Mouse (Mus musculus) c-Kit-positive CD71-positive TER-119-negative erythroid progenitor cells, embryonic 14.5 days (primary cell): ENCODE measurements at regions not wholly inside any gene's neighbourhood (a gene's known extent, or its start where the extent isn't known, plus 50 kb on each side); places are given as distances from the start of the nearest gene placed in this dataset.

Experiments
- DNase-seq: peaks from one replicate; pipeline ENCODE4 v3.0.0-alpha.2; 2013; ENCODE audit warnings: low read depth

DNA sequence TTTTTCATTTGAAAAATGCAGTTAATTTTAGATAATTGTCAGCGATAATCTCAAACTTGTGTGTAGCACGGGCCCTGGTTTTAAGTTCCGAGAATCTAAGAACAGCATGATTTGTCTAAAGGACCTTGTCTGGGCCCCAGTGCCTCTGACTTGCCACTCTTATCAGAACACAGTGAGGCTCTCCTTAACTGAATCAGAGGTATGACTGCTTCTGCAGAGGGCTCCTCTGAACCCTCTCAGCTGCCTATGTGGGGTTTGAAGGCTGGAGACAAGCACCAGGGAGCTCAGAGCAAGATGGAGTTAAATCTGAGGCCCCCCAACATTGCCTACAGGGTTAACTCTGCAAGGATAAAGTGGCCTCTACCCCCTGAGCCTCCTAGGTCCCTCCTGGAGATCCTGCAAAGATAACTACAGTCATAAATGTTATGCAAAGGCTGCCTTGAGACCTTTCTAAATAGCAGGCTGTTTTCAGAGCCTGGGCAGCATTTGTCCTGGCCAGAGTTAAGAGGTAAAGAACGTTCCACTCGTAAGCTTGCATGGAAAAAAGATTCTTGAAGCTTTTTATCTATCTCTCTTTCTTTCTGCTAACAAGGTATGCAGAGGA, 118.4 kb upstream of the Maf start:
- no peak for DNase-seq

DNA sequence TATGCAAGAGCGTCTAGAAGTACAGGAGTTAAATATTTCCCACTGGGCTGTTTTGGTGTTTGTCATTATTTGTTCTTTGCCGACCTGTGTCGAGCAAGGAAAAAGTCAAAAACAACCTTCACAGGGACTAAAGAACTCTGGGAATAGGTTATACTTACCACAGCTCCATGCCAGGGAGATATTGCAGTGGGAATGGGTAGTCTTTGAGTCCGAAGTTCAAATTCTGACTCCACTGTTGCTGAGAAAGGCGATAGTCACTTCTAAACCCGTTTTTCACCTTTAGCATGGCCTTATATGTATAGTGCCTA, 116.8 kb upstream of the Maf start:
- DNase-seq, result no peak

DNA sequence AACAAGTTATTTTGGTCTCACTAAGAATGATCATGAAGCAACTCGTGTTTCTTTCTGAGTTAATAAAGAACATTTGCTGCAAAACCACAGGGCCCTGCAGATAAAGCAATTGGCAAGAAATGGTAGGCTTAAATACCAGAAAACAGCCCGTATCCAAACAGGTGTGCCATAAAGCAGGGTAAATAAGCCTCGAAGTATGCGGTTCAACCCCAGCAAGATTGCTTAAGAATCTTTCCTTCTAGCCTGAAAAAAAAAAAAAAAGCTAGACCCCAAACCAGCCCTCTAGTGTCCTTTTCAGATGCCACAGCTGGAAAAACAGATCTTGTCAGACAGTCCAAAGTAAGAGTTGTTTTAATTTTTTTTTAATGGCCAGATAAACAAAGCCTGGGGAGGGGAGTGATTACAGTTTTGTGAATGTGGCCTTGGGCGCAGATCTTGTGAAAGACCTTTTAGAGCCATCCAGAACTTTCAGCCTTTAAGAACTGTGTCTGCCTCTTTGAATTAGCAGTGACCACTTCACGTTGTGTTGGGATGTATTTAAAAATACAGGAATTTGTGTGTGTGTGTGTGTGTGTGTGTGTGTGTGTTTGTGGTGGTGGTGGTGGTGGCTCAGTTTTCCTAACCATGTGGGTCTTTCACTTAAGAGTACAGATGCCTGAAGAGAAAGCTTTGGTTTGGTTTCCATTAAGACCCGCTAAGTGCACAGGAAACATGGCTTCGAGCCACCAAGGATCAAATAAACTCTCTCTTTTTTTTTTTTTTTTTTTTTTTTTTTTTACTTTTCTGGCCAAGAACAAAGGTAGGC, 116.3 kb upstream of the Maf start:
- DNase-seq, result no peak

DNA sequence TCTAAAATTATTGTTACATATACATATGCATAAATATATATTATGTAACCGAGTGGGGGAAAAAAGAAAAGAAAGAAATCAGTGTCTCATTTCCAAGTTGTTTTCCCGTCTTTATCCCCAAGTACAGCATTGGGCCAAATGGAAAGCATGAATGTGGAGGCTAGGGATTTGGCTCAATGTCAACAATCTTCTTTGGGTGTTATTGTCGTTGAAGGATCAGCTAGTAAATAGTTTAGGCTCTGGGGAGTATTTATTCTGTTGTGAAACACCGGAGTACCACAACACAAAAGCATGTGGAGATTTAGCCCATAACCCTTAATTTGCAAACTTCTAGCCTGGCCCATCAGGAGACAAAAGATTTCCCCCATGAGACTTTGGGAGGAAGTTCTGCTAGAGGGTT, 105.8 kb upstream of the Maf start:
- DNase-seq, result no peak

DNA sequence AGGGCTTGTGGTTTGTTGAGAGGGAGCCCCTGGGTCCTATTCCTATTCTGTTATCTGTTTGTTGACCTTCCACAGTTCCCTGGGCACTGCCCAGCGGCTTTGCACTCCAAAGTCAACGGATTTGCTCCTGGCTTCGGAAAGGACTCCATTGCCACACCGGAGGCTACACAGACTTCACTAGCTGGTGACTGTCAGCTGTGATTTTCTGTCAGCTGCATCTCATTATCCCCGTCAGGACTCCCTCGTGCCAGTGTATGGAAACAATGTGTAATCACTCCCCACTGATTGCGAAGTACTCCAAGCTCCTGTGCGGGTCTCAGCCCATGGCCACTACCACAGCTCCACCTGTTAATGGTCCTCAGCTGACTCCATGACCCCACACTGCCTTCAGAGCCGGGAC, 99.0 kb upstream of the Maf start:
- no peak for DNase-seq

DNA sequence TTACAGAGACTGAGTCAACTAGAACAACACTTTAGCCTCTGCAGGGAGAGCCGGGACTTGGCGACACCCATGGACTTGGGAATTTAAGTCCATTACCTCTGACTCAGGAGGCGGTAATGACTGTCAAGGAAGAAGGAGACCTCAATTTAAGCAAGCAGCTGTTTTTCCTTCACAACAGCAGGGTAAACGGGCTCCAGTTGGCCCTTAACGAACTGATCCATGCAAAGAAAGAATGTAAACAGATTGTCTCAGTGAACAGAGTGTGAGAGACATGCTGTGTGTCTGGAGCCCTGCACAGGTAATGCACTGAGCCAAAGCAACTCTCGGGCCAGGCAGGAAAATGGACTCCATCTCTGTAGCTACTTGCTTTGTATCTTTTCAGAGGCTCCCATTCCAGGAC, 98.5 kb upstream of the Maf start:
- no peak for DNase-seq

DNA sequence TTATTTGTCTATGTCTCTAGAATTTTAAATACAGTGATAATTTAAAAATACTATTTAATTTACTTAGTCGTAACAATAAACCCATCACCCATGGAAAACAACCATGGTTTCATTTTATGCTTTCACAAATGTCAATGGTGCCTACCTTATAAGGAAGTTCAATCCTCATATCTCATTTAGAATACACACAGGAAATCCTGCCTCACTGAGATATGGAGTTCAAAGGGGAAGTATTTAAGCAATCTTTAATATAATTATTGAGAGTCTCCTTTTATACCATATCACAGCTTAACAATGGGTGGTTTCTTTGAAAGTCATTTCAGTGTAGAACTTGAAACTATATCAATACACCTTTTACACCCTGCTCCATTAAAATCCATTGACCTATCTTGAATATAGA, 86.0 kb upstream of the Maf start:
- no peak for DNase-seq

DNA sequence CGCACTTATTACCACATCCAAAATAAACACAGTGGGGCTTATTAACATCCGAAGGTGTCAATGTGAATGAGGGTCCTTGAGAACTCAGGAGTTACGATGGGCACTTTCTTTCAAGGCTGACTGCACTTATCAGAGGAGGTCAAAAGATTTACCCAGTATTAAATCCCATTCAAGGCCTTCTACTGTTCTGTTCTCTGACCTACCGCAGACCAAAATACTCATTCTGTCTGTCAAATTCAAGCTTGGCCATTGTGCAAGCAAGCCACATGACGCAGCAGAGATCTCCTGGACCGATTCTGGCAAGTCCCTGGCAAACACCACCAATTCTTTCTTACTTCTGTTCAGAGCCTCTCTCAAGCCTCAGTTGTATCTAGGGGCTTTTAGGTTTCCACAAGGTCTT, 80.8 kb upstream of the Maf start:
- no peak for DNase-seq

DNA sequence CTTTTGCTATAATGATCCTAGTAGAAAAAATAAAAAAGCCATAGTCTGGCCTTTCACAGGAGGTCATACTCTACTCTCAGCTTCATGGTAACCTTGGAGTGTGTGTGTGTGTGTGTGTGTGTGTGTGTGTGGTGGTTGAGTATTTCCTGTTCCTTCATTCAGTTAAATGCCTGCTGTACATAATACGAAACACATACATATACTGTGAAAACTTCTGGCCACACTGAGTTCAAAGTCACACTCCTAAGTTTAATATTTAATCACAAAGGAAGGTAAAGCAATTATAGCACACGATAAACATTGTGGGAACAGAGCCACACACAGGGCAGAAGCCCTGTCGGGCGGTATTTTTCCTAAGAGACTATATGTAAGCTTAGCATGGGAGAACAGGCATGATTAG, 78.6 kb upstream of the Maf start:
- no peak for DNase-seq

DNA sequence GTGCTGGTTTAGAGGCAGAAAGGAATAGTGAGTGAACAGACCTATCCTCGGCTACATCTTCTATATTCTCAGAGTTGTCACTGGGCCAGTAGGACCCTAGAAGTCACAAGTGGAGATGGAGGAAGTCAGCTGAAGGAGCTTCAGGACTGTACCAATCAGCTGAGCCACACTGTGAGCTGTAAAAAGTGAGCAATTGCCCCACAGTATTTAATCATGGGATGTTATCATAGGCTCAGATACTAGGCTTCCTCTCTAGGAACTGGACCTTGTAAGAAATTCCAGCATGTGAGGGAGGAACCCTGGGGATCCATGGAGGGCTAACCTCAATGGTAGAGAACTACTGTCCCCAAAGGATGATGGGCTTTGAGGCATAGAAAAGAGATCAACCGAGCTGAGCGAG, 78.2 kb upstream of the Maf start:
- DNase-seq, result no peak

DNA sequence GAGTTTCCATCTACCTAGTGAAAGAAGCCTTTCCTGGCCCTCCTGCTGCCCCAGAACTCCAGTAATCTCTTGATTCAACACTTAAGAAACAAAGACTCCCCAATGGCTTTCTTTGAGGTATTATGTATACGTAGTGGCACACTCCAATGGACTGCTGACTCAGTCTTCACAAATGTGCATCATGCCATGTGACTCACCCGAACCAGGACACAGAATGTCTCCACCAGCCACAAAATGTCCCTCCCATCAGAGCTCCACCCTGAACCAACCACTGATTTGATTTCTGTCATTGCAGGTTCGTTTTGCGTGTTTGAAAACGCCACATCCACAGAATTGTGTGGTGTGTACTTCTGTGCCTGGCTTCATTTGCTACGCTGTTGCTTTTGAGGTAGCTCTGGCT, 75.8 kb upstream of the Maf start:
- no peak for DNase-seq

DNA sequence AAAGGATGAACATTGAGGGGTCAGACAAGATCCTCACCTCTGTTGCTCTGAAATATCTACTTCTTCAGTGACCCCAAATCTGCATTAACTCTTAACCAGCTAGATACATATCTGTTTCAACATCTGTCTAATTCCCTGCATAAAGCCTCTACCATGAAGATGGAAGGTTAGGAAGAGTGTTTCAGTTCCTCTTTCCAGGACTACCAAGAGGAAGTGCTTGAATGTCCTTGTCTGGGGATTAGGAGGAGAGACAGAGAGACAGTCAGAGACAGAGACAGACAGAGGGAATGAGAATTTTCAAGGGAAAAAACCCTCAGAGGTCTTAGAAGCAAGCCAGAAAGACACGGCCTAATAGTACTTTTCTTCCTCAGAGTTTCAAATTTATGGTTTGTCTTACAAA, 70.8 kb upstream of the Maf start:
- DNase-seq, result no peak

DNA sequence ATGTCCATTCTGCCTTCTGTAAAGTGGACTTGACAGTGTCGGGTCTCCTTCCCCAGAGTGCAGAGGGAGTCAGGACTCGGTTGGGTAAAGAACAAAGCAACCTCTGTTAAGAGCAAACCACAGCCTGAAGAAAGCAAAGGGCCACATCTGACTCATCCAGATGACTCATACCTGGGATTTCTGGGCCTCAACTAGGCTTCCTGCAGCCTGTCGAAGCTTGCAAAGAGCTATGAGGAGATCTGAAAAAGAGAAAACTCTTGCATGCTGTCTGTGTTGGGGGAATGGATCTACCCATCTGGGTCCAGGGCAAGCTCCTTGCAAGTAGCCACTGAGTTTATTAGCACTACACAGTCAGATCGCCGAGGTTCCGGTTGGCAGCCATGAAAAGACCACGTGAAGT, 63.5 kb upstream of the Maf start:
- DNase-seq, result no peak

DNA sequence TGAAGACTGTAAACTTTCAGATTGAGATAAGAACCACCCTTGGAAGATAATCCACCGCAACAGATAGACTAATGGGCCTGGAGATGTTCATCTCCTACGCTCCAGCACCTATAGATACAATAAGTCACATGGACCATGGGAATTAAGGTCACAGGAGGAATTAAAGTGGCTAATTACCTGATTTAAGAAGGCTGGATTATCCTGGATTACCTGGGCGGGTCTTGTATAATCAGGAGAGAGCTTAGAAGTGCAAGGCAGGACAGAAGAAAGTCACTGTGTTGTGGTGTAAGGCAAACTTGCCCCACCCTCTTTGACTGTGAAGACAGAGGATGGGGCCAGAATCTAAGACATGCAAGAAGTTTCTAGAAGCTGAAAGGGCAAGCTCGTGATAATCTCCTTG, 61.0 kb upstream of the Maf start:
- no peak for DNase-seq

DNA sequence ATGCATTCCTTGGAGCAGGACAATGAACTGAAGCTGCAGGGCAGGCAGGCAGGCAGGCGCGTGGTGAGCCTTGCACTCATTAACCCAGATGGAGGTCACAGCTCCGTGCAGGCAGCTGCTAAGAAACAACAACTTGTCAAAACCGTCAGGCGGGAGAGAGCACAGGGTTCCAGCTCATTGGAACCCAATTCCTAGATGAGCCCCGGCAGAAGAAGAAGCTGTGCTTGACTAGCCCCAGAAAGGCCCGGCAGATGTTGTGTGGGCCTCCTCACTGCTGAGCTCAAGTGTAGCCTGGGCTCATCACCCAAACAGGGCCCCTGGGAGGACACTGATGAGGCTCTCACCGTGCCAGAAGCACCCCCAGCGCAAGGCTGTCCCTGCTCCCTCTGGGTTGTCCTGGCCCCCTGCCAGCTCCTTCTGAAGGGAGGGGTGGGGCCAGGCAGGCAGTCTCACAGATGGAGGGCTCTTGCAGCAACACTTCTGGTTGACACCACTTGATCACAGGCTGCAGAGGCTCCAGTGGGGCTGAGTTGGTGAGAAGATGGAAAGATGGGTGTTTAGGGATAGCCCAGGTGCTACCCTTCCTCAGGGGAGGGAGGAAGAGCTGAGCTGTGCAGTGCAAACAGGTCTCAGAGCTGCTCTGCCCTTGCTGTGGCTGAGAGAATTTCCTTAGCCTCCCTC, 58.8 kb upstream of the Maf start:
- DNase-seq, result no peak

DNA sequence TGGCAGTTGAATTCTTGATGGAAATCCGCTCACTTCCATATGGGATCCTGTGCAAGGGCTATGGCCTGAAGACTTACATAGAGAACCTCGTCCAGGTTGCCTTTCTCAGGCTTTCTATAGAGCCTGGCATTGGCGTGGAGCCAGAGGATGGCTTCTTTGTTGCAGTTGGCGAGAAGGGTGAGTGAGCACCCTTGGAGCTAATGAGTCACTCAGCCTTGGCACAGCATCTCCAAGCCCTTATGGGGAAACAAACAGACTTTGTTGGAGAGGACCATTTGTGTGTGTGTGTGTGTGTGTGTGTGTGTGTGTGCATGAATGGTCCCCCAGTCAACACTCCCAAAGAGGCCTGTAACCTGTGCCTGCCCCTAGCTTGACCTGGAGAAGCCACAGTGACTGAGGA, 57.0 kb upstream of the Maf start:
- DNase-seq, result no peak

DNA sequence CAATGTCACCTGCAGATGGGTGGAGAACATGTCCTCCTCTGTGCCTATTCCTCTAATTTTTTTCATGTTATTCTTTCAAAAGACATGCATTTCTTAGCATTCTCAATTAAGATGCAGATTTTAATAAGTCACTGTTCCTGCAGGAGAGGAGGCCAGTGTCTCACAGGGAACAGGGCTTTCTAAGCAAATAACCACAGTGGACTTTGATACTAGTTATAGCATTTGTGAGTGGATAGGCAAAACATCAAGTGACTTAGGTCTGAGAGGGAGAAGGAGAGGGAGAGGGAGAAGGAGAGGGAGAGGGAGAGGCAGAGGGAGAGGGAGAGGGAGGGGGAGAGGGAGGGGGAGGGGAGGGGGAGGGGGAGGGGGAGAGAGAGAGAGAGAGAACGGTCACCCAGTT, 50.4 kb upstream of the Maf start:
- DNase-seq, result no peak
